Mouse (Mus musculus) intestine, postnatal 0 days (tissue): Measurements from ENCODE around the gene Slc50a1. TPM values are rescaled to one million over a fixed set of nuclear protein-coding genes. Genes with fewer than 3 reads are reported as not detected.

Source experiments
- ATAC-seq: fragments of 200-750 bp; cut with Nextera tagmentation; 2 replicates; pipeline ENCODE4 v1.8.0; 2017; ENCODE audit warnings: mild to moderate bottlenecking, moderate TSS enrichment, moderate library complexity
- H3K27ac ChIP-seq: fragments of 300-500 bp; sonication (generic); 2 replicates; pipeline ENCODE4 v1.5.1; 2014; ENCODE audit warnings: mild to moderate bottlenecking, low read depth, low read length, moderate library complexity
- H3K27me3 ChIP-seq: fragments of 300-500 bp; sonication (generic); replicated peaks from 2 replicates; pipeline ENCODE4 v1.6.1; 2014; ENCODE audit warnings: low read length, mixed read lengths; ENCODE audit not compliant: control insufficient read depth, insufficient read depth
- H3K36me3 ChIP-seq: fragments of 300-500 bp; sonication (generic); 2 replicates; pipeline ENCODE4 v1.6.1; 2014; ENCODE audit warnings: mild to moderate bottlenecking, moderate library complexity; ENCODE audit not compliant: control insufficient read depth, insufficient read depth
- H3K4me1 ChIP-seq: fragments of 300-500 bp; sonication (generic); replicated peaks from 2 replicates; pipeline ENCODE4 v1.6.1; 2014; ENCODE audit warnings: antibody characterized with exemption, low read length, mixed read lengths; ENCODE audit not compliant: control insufficient read depth, insufficient read depth
- H3K4me2 ChIP-seq: fragments of 300-500 bp; sonication (generic); replicated peaks from 2 replicates; pipeline ENCODE4 v1.6.1; 2014; ENCODE audit warnings: low read depth, mild to moderate bottlenecking, moderate library complexity
- H3K4me3 ChIP-seq: fragments of 300-500 bp; sonication (generic); 2 replicates; pipeline ENCODE4 v1.5.1; 2014; ENCODE audit warnings: low read depth, low read length
- H3K9ac ChIP-seq: fragments of 300-500 bp; sonication (generic); 2 replicates; pipeline ENCODE4 v1.6.1; 2014; ENCODE audit warnings: mild to moderate bottlenecking, low read depth, low read length
- H3K9me3 ChIP-seq: fragments of 300-500 bp; sonication (generic); 2 replicates; pipeline ENCODE4 v1.6.1; 2016; ENCODE audit warnings: mixed run types; ENCODE audit not compliant: control insufficient read depth
- CTCF ChIP-seq: sonication (generic); IDR thresholded peaks from 2 replicates; pipeline ENCODE4 v1.5.1; 2016; ENCODE audit warnings: low read depth, mild to moderate bottlenecking, control low read depth, antibody characterized with exemption, moderate library complexity
- WGBS: fragments of 180-500 bp; shearing (Covaris S2); extraction: QIAGEN DNeasy Blood & Tissue Kit; methylation state at CpG from one replicate; pipeline ENCODE4 v1.1.7; 2014; 5-methylcytosine and 5-hydroxymethylcytosine counted together
- polyA plus RNA-seq: library from polyadenylated mRNA; unstranded; fragments of >200 nt; fragmentation: Nextera tagmentation; extraction: Ambion mirVana; gene quantifications from 2 replicates; pipeline ENCODE4 v1.2.1, GENCODE M21; 2015

Gene Slc50a1
- polyA plus RNA-seq, 1 experiment from 2014 or later = 57.4 TPM

GRCm38 (mm10) chr3:89305551-89306325 is 35.4 kb upstream of the Slc50a1 start:
- H3K9ac ChIP-seq = no peak overlapping the region
- no peaks in the 10 kb centered on the region for H3K9me3 ChIP-seq
- H3K4me1 ChIP-seq = no peaks in the 10 kb centered on the region; the same call in 1 of the 2 replicates
- no peaks in the 10 kb centered on the region for H3K27me3 ChIP-seq
- 43% methylated on average over 8 of the region's 8 CpGs for WGBS
- H3K27ac ChIP-seq = peak overlapping the region; percentile 86
- peak; percentile 53 for ATAC-seq
- H3K4me3 ChIP-seq = no peak overlapping the region
- no peaks in the 10 kb centered on the region for H3K36me3 ChIP-seq
- peak overlapping the region; percentile 31; the same call in 1 of the 2 replicates for H3K4me2 ChIP-seq
- no peak for TF ChIP-seq CTCF

GRCm38 (mm10) chr3:89305105-89305504 is 34.7 kb upstream of the Slc50a1 start:
- Histone ChIP-seq H3K27ac (peak overlapping the region; percentile 86), H3K9ac (no peak overlapping the region)
- peak; percentile 68 for ATAC-seq

GRCm38 (mm10) chr3:89304440-89304839 is 34.1 kb upstream of the Slc50a1 start:
- no peak for TF ChIP-seq CTCF
- Histone ChIP-seq H3K27ac (peak overlapping the region; percentile 86), H3K36me3 (no peaks in the 10 kb centered on the region), H3K4me3 (no peak overlapping the region), H3K4me2 (no peak overlapping the region), H3K9ac (no peak overlapping the region), H3K4me1 (peaks cover under 1% of the 10 kb centered on the region; the same call in 1 of the 2 replicates), H3K9me3 (no peaks in the 10 kb centered on the region), H3K27me3 (no peaks in the 10 kb centered on the region)
- no peak for ATAC-seq
- 40% methylated on average over 6 of the region's 6 CpGs for WGBS

More at GRCm38 (mm10) chr3:89305105-89305504, 34.7 kb upstream of the Slc50a1 start:
- Histone ChIP-seq H3K27me3 (no peaks in the 10 kb centered on the region), H3K36me3 (no peaks in the 10 kb centered on the region), H3K9me3 (no peaks in the 10 kb centered on the region), H3K4me2 (peak overlapping the region; percentile 31; the same call in 1 of the 2 replicates), H3K4me3 (no peak overlapping the region), H3K4me1 (no peaks in the 10 kb centered on the region; the same call in 1 of the 2 replicates)
- TF ChIP-seq CTCF = no peak
- WGBS = 35% methylated on average over 4 of the region's 4 CpGs

GRCm38 (mm10) chr3:89300514-89300913 is 30.1 kb upstream of the Slc50a1 start:
- Histone ChIP-seq H3K27me3 (no peaks in the 10 kb centered on the region), H3K27ac (peak overlapping the region; percentile 91), H3K4me3 (no peak overlapping the region), H3K9me3 (no peaks in the 10 kb centered on the region), H3K4me2 (no peak overlapping the region), H3K9ac (no peak overlapping the region), H3K4me1 (peaks cover 10% of the 10 kb centered on the region; the same call in 1 of the 2 replicates), H3K36me3 (no peaks in the 10 kb centered on the region)
- 0 out of 2 replicates have a peak, but pooled peaks have one; percentile 26 for ATAC-seq
- peak; percentile 48 for TF ChIP-seq CTCF
- WGBS = 62% methylated on average over 2 of the region's 2 CpGs

- 0 out of 2 replicates have a peak overlapping the region, but pooled peaks have one; percentile 35 for H3K9ac ChIP-seq
- no peaks in the 10 kb centered on the region for H3K27me3 ChIP-seq
- peak overlapping the region; percentile 56 for H3K4me2 ChIP-seq
- H3K27ac ChIP-seq = peak overlapping the region; percentile 91
- H3K4me3 ChIP-seq = peak overlapping the region; percentile 6; the same call in 1 of the 2 replicates
- no peak for TF ChIP-seq CTCF
- 20% methylated on average over 1 of the region's 1 CpGs for WGBS
- peaks cover 10% of the 10 kb centered on the region; the same call in 1 of the 2 replicates for H3K4me1 ChIP-seq
- ATAC-seq = peak; percentile 82
- no peaks in the 10 kb centered on the region for H3K9me3 ChIP-seq
- no peaks in the 10 kb centered on the region for H3K36me3 ChIP-seq
Measured at GRCm38 (mm10) chr3:89300071-89300470, 29.7 kb upstream of the Slc50a1 start.

- no peaks in the 10 kb centered on the region for H3K27me3 ChIP-seq
- peak overlapping the region; percentile 91 for H3K27ac ChIP-seq
- 2% methylated on average over 14 of the region's 14 CpGs for WGBS
- peak overlapping the region; percentile 56 for H3K4me2 ChIP-seq
- peak; percentile 31; the same call in 1 of the 2 replicates for TF ChIP-seq CTCF
- ATAC-seq = peak; percentile 10
- no peaks in the 10 kb centered on the region for H3K9me3 ChIP-seq
- peak overlapping the region; percentile 6; the same call in 1 of the 2 replicates for H3K4me3 ChIP-seq
- peak overlapping the region; percentile 35; the same call in 1 of the 2 replicates for H3K9ac ChIP-seq
- H3K36me3 ChIP-seq = no peaks in the 10 kb centered on the region
- peaks cover 10% of the 10 kb centered on the region; the same call in 1 of the 2 replicates for H3K4me1 ChIP-seq
Measured at GRCm38 (mm10) chr3:89299499-89299898, 29.1 kb upstream of the Slc50a1 start.
